Mouse (Mus musculus): ENCODE measurements around the gene Dync1li1.

- TF ChIP-seq GATA1 (IDR thresholded peaks at IDR 0.05; ENCODE audit: low read length) (no peak), TAL1 (IDR thresholded peaks at IDR 0.05; ENCODE audit: low read length) (no peak)
Measured at GRCm38 (mm10) chr9:114697926-114698325, 9.3 kb downstream of the Dync1li1 start.

Data from erythroblast, embryonic 14.5 days (primary cell).